Mouse (Mus musculus) G1E (cell line): ENCODE results near the gene Wdr43.

Source experiments
- CTCF ChIP-seq: IDR thresholded peaks from 2 replicates; pipeline ENCODE4 v1.5.1; 2012; ENCODE audit warnings: low read depth, low read length, inconsistent platforms, mixed read lengths
- GATA1 ChIP-seq: IDR thresholded peaks from 2 replicates; pipeline ENCODE4 v1.6.1; 2012; ENCODE audit warnings: borderline replicate concordance, low read length, inconsistent platforms, mixed read lengths
- GATA2 ChIP-seq: IDR thresholded peaks from 2 replicates; pipeline ENCODE4 v1.6.1; 2012; ENCODE audit warnings: low read depth, low read length, inconsistent platforms, borderline replicate concordance
- TAL1 ChIP-seq: conservative IDR thresholded peaks from 2 replicates; pipeline ENCODE4 v1.6.1; 2012; ENCODE audit warnings: low read depth, low read length, inconsistent platforms, mixed read lengths

DNA sequence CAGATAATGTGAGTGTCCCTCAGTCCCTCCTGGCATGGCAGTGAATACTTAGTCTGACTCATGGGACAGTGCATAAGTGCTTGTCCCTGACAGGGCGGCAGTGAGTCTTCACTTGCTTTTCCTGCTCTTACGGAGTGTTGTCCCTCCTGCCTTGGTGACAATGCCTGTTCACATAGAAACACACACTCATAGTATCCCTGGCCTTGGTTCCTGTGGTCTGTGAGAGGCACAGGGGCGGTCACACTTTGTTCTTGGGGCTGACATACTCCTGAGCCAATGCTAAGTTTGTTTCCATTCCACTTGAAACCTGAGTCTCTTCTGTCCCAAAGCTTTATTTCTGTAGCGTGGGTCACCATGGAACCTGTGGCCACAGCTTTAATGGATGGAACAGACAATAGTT is 66.7 kb downstream of the Wdr43 start:
- TF ChIP-seq CTCF (no peak), GATA1 (no peak), TAL1 (no peak), GATA2 (no peak)
